Mouse (Mus musculus) gonadal fat pad, adult 2 months (tissue): ENCODE results near the gene Timm22. TPM values are rescaled to one million over a fixed set of nuclear protein-coding genes. Genes with fewer than 3 reads are reported as not detected.

ENCODE experiments used
- DNase-seq: peaks from one replicate; pipeline ENCODE4 v3.0.0-alpha.2; 2012; ENCODE audit warnings: low read depth
- polyA plus RNA-seq: library from polyadenylated mRNA; depleted of rRNA; stranded (reverse); fragments of >200 nt; gene quantifications from 2 replicates; pipeline ENCODE4 v1.2.3, GENCODE M21; 2012; rRNA removed

Timm22 gene
- polyA plus RNA-seq = 10.4 and 15.2 TPM in 2 replicates

- DNase-seq = peak; percentile 89
Observed at GRCm38 (mm10) chr11:76406702-76407583, at the start of gene Timm22. TSS of gene Timm22 (plus strand) at chr11:76406952.

GRCm38 (mm10) chr11:76357464-76357863 is 49.3 kb upstream of the Timm22 start:
- DNase-seq = no peak

- DNase-seq = no peak
Observed at GRCm38 (mm10) chr11:76358628-76359320, 48.0 kb upstream of the Timm22 start.

GRCm38 (mm10) chr11:76360255-76360654 is 46.5 kb upstream of the Timm22 start:
- DNase-seq = no peak

GRCm38 (mm10) chr11:76361422-76361821 is 45.3 kb upstream of the Timm22 start:
- DNase-seq = no peak

- DNase-seq = no peak
Observed at GRCm38 (mm10) chr11:76363178-76363577, 43.6 kb upstream of the Timm22 start.

GRCm38 (mm10) chr11:76363636-76364035 is 43.1 kb upstream of the Timm22 start:
- no peak for DNase-seq

- DNase-seq = no peak
Observed at GRCm38 (mm10) chr11:76364038-76364437, 42.7 kb upstream of the Timm22 start.

- DNase-seq = no peak
Observed at GRCm38 (mm10) chr11:76366720-76367119, 40.0 kb upstream of the Timm22 start.

- no peak for DNase-seq
Observed at GRCm38 (mm10) chr11:76370491-76370890, 36.3 kb upstream of the Timm22 start.

- DNase-seq = no peak
Observed at GRCm38 (mm10) chr11:76372120-76372519, 34.6 kb upstream of the Timm22 start.

- no peak for DNase-seq
Observed at GRCm38 (mm10) chr11:76372534-76372933, 34.2 kb upstream of the Timm22 start.

- no peak for DNase-seq
Observed at GRCm38 (mm10) chr11:76374491-76375185, 32.1 kb upstream of the Timm22 start.

- DNase-seq = no peak
Observed at GRCm38 (mm10) chr11:76376425-76376824, 30.3 kb upstream of the Timm22 start.

GRCm38 (mm10) chr11:76379921-76380544 is 26.7 kb upstream of the Timm22 start:
- no peak for DNase-seq

GRCm38 (mm10) chr11:76381201-76381885 is 25.4 kb upstream of the Timm22 start:
- no peak for DNase-seq

GRCm38 (mm10) chr11:76382711-76383324 is 23.9 kb upstream of the Timm22 start:
- DNase-seq = no peak

GRCm38 (mm10) chr11:76384307-76384706 is 22.4 kb upstream of the Timm22 start:
- no peak for DNase-seq

- no peak for DNase-seq
Observed at GRCm38 (mm10) chr11:76385017-76385416, 21.7 kb upstream of the Timm22 start.

- DNase-seq = no peak
Observed at GRCm38 (mm10) chr11:76385746-76386145, 21.0 kb upstream of the Timm22 start.

GRCm38 (mm10) chr11:76387097-76387496 is 19.7 kb upstream of the Timm22 start:
- DNase-seq = no peak
